Mouse (Mus musculus) CH12.LX (cell line): ENCODE data around the gene Prmt2. TPM values are rescaled to one million over a fixed set of nuclear protein-coding genes. Genes with fewer than 3 reads are reported as not detected.

Experiments used
- DNase-seq: peaks from one replicate; pipeline ENCODE4 v3.0.0-alpha.2; 2013; ENCODE audit errors: extremely low read depth
- H3K27ac ChIP-seq: 2 replicates; pipeline ENCODE4 v1.5.1; 2012; ENCODE audit warnings: low read depth, mild to moderate bottlenecking, control low read depth, moderate library complexity; ENCODE audit not compliant: insufficient read depth
- H3K27me3 ChIP-seq: replicated peaks from 2 replicates; pipeline ENCODE3; 2012; ENCODE audit warnings: inconsistent platforms
- H3K36me3 ChIP-seq, 2 experiments: replicated peaks in 1 of 2; 2 replicates each; pipeline versions ENCODE3 to v1.6.1; 2012; ENCODE audit warnings: inconsistent platforms in 1 of 2, low read length in 1 of 2, mild to moderate bottlenecking in 1 of 2, mixed read lengths in 1 of 2, moderate library complexity in 1 of 2; ENCODE audit not compliant: control insufficient read depth in 1 of 2, insufficient read depth in 1 of 2
- H3K4me1 ChIP-seq, 2 experiments: 2 replicates each; pipeline ENCODE4 v1.6.1; 2012; ENCODE audit warnings: inconsistent platforms in 1 of 2, moderate library complexity in 1 of 2; ENCODE audit not compliant: insufficient read depth in 2 of 2, control insufficient read depth in 1 of 2
- H3K4me2 ChIP-seq: 2 replicates; pipeline ENCODE4 v1.6.1; 2012; ENCODE audit warnings: low read depth, mild to moderate bottlenecking, control low read depth; ENCODE audit not compliant: poor library complexity, insufficient read depth, severe bottlenecking
- H3K4me3 ChIP-seq, 3 experiments: fragments of 150-350 bp in 1 of 3; sonication (generic) in 1 of 3; replicated peaks in 1 of 3; 2 replicates each; pipeline versions ENCODE3 to v1.5.1; 2011 to 2012; ENCODE audit warnings: low read depth in 2 of 3, low read length in 2 of 3, mild to moderate bottlenecking in 2 of 3, moderate library complexity in 2 of 3, control low read depth in 1 of 3, improper control_type of control experiment in 1 of 3, inconsistent platforms in 1 of 3, mixed read lengths in 1 of 3; ENCODE audit not compliant: poor library complexity in 1 of 3
- H3K79me2 ChIP-seq: replicated peaks from 2 replicates; pipeline ENCODE4 v1.6.1; 2012; ENCODE audit warnings: mild to moderate bottlenecking, moderate library complexity; ENCODE audit not compliant: control insufficient read depth, poor library complexity, insufficient read depth, severe bottlenecking; ENCODE audit errors: extremely low read depth
- H3K9ac ChIP-seq: 2 replicates; pipeline ENCODE4 v1.6.1; 2012; ENCODE audit warnings: low read depth, mild to moderate bottlenecking, control low read depth, moderate library complexity; ENCODE audit not compliant: insufficient read depth
- H3K9me3 ChIP-seq: replicated peaks from 2 replicates; pipeline ENCODE3; 2012; ENCODE audit warnings: low read length, inconsistent platforms, mixed read lengths
- BHLHE40 ChIP-seq: IDR thresholded peaks from 2 replicates; pipeline ENCODE4 v1.6.1; 2011; ENCODE audit warnings: mild to moderate bottlenecking, low read depth, low read length, improper control_type of control experiment
- CHD1 ChIP-seq: IDR thresholded peaks from 2 replicates; pipeline ENCODE4 v1.6.1; 2012; ENCODE audit warnings: low read depth, low read length, improper control_type of control experiment, inconsistent platforms
- CHD2 ChIP-seq: IDR thresholded peaks from 2 replicates; pipeline ENCODE4 v1.6.1; 2011; ENCODE audit warnings: low read length, improper control_type of control experiment
- CTCF ChIP-seq, 2 experiments: IDR thresholded peaks in 1 of 2; conservative IDR thresholded peaks in 1 of 2; 2 replicates each; pipeline ENCODE4 v1.5.1; 2011 to 2012; ENCODE audit warnings: low read depth in 2 of 2, low read length in 2 of 2, improper control_type of control experiment in 1 of 2, inconsistent platforms in 1 of 2, mild to moderate bottlenecking in 1 of 2, moderate library complexity in 1 of 2
- EP300 ChIP-seq: IDR thresholded peaks from 2 replicates; pipeline ENCODE4 v1.6.1; 2011; ENCODE audit warnings: low read length, improper control_type of control experiment
- GABPA ChIP-seq: IDR thresholded peaks from 2 replicates; pipeline ENCODE4 v1.6.1; 2012; ENCODE audit warnings: low read depth, low read length, improper control_type of control experiment, inconsistent platforms; ENCODE audit not compliant: insufficient replicate concordance
- HCFC1 ChIP-seq: IDR thresholded peaks from 2 replicates; pipeline ENCODE4 v1.6.1; 2012; ENCODE audit warnings: low read depth, mild to moderate bottlenecking, inconsistent platforms, low read length, improper control_type of control experiment
- IRF4 ChIP-seq: IDR thresholded peaks from 2 replicates; pipeline ENCODE4 v1.6.1; 2014; ENCODE audit warnings: low read depth, mild to moderate bottlenecking, inconsistent platforms, low read length, improper control_type of control experiment
- JUND ChIP-seq: conservative IDR thresholded peaks from 2 replicates; pipeline ENCODE4 v1.6.1; 2011; ENCODE audit warnings: low read depth, low read length, improper control_type of control experiment
- KAT2A ChIP-seq: IDR thresholded peaks from 2 replicates; pipeline ENCODE4 v1.6.1; 2012; ENCODE audit warnings: low read length, improper control_type of control experiment, inconsistent platforms; ENCODE audit not compliant: insufficient replicate concordance
- MAFK ChIP-seq: IDR thresholded peaks from 2 replicates; pipeline ENCODE4 v1.6.1; 2011; ENCODE audit warnings: low read length, improper control_type of control experiment; ENCODE audit not compliant: insufficient replicate concordance
- MAX ChIP-seq: IDR thresholded peaks from 2 replicates; pipeline ENCODE4 v1.6.1; 2011; ENCODE audit warnings: low read length, improper control_type of control experiment
- MAZ ChIP-seq: IDR thresholded peaks from 2 replicates; pipeline ENCODE4 v1.6.1; 2012; ENCODE audit warnings: low read depth, mild to moderate bottlenecking, inconsistent platforms, low read length, improper control_type of control experiment, moderate library complexity
- MYC ChIP-seq: IDR thresholded peaks from 2 replicates; pipeline ENCODE4 v1.6.1; 2011; ENCODE audit warnings: low read depth, mild to moderate bottlenecking, improper control_type of control experiment, low read length
- NELFE ChIP-seq: IDR thresholded peaks from 2 replicates; pipeline ENCODE4 v1.6.1; 2011; ENCODE audit warnings: low read depth, low read length, improper control_type of control experiment
- NRF1 ChIP-seq: IDR thresholded peaks from 2 replicates; pipeline ENCODE4 v1.6.1; 2014; ENCODE audit warnings: low read depth, mild to moderate bottlenecking, inconsistent platforms, low read length, improper control_type of control experiment, moderate library complexity
- RAD21 ChIP-seq: IDR thresholded peaks from 2 replicates; pipeline ENCODE4 v1.6.1; 2011; ENCODE audit warnings: low read depth, mild to moderate bottlenecking, low read length, improper control_type of control experiment, moderate library complexity
- RCOR1 ChIP-seq: conservative IDR thresholded peaks from 2 replicates; pipeline ENCODE4 v1.6.1; 2012; ENCODE audit warnings: low read depth, mild to moderate bottlenecking, inconsistent platforms, low read length, improper control_type of control experiment
- SMC3 ChIP-seq: IDR thresholded peaks from 2 replicates; pipeline ENCODE4 v1.6.1; 2011; ENCODE audit warnings: low read depth, low read length, improper control_type of control experiment
- TBP ChIP-seq: conservative IDR thresholded peaks from 2 replicates; pipeline ENCODE4 v1.6.1; 2011; ENCODE audit warnings: low read depth, low read length, improper control_type of control experiment
- TCF12 ChIP-seq: IDR thresholded peaks from 2 replicates; pipeline ENCODE4 v1.6.1; 2014; ENCODE audit warnings: low read depth, mild to moderate bottlenecking, inconsistent platforms, low read length, improper control_type of control experiment
- USF2 ChIP-seq: conservative IDR thresholded peaks from 2 replicates; pipeline ENCODE4 v1.6.1; 2011; ENCODE audit warnings: low read depth, low read length, improper control_type of control experiment
- ZC3H11A ChIP-seq: IDR thresholded peaks from 2 replicates; pipeline ENCODE4 v1.6.1; 2012; ENCODE audit warnings: low read depth, mild to moderate bottlenecking, inconsistent platforms, low read length, improper control_type of control experiment
- ZKSCAN1 ChIP-seq: IDR thresholded peaks from 2 replicates; pipeline ENCODE4 v1.6.1; 2012; ENCODE audit warnings: low read depth, inconsistent platforms, low read length, improper control_type of control experiment, borderline replicate concordance
- ZNF384 ChIP-seq: IDR thresholded peaks from 2 replicates; pipeline ENCODE4 v1.6.1; 2012; ENCODE audit warnings: low read depth, low read length, improper control_type of control experiment, inconsistent platforms
- dilution Hi-C: fragments of 300-500 bp; cut with MboI; formaldehyde crosslinking; loops from 2 replicates; pipeline ENCODE4 v1.14.3; 2020; ENCODE audit warnings: low sequenced_read_pairs; ENCODE audit not compliant: extremely low pct_unique_long_range_greater_than_20kb, extremely low pct_ligation_motif_present
- in situ Hi-C: fragments of 300-500 bp; cut with MboI; formaldehyde crosslinking; loops from 3 replicates; pipeline ENCODE4 v1.14.3; 2019; ENCODE audit warnings: low sequenced_read_pairs, low pct_ligation_motif_present, low pct_unique_long_range_greater_than_20kb, mixed read lengths
- polyA plus RNA-seq: library from polyadenylated mRNA; unstranded; fragments of >175 nt; gene quantifications from 2 replicates; pipeline ENCODE4 v1.2.1, GENCODE M21; 2012; ENCODE audit warnings: low read depth; ENCODE audit not compliant: insufficient read length
- total RNA-seq, 2 experiments: library from RNA; depleted of rRNA; stranded (reverse); fragments of 300-350 nt in 1 of 2; fragments of >200 nt in 1 of 2; gene quantifications; 2 replicates each; pipeline ENCODE4 v1.2.3; 2012 to 2014

Gene Prmt2
- total and polyA plus RNA-seq, 3 experiments: 6.1 to 14.9 (median 14.4) TPM

- no peak overlapping the region for H3K4me2 ChIP-seq
- peak; percentile 61 for DNase-seq
- H3K9me3 ChIP-seq: no peaks in the 10 kb centered on the region
- peak; percentile 47; the same call in 1 of the 2 replicates for TF ChIP-seq BHLHE40
- TF ChIP-seq SMC3: peak; percentile 64
- TF ChIP-seq CHD2: no peak
- peak; percentile 50; the same call in 1 of the 2 replicates for TF ChIP-seq MAX
- no peak for TF ChIP-seq CHD1
- no peak for TF ChIP-seq MAZ
- no peak for TF ChIP-seq MAFK
- TF ChIP-seq ZC3H11A: no peak
- no peak for TF ChIP-seq ZKSCAN1
- TF ChIP-seq GABPA: no peak
- TF ChIP-seq EP300: no peak
- TF ChIP-seq NELFE: no peak
- 0 out of 2 replicates have a peak, but pooled peaks have one; percentile 55 for TF ChIP-seq MYC
- TF ChIP-seq ZNF384: no peak
- no peak for TF ChIP-seq TCF12
- no peak for TF ChIP-seq TBP
- no peak for TF ChIP-seq USF2
- TF ChIP-seq IRF4: no peak
- peak; percentile 18 for TF ChIP-seq RAD21
- peak; percentile 50 to 71 for TF ChIP-seq CTCF (conservative IDR thresholded peaks at IDR 0.05 in 1 of 2, IDR thresholded peaks at IDR 0.05 in 1 of 2; ENCODE audit: low read depth in 2 of 2, low read length in 2 of 2)
- no peak for TF ChIP-seq NRF1
- peak; percentile 21; the same call in 1 of the 2 replicates for TF ChIP-seq HCFC1
- no peaks in the 10 kb centered on the region for H3K27me3 ChIP-seq
- dilution Hi-C loops (no loop called here), in situ Hi-C loops (no loop called here)
- no peaks in the 10 kb centered on the region for H3K79me2 ChIP-seq
- peaks cover 0 to 22% of the 10 kb centered on the region in 2 experiments for H3K36me3 ChIP-seq
- no peak overlapping the region for H3K9ac ChIP-seq
- peaks cover 0 to 4% of the 10 kb centered on the region in 2 experiments; a peak in 1 of 4 replicates for H3K4me1 ChIP-seq
- no peak overlapping the region for H3K4me3 ChIP-seq
- no peak overlapping the region for H3K27ac ChIP-seq
Observed at GRCm38 (mm10) chr10:76271238-76271637, 33.6 kb upstream of the Prmt2 start.

- dilution Hi-C loops (no loop called here), in situ Hi-C loops (no loop called here)
- H3K4me1 ChIP-seq: peaks cover 0 to 6% of the 10 kb centered on the region in 2 experiments; a peak in 2 of 4 replicates
- H3K9me3 ChIP-seq: no peaks in the 10 kb centered on the region
- no peak for TF ChIP-seq NRF1
- no peak for TF ChIP-seq MAZ
- TF ChIP-seq CTCF (conservative IDR thresholded peaks at IDR 0.05 in 1 of 2, IDR thresholded peaks at IDR 0.05 in 1 of 2; ENCODE audit: low read depth in 2 of 2, low read length in 2 of 2): no peak
- no peak for TF ChIP-seq ZC3H11A
- TF ChIP-seq JUND: no peak
- TF ChIP-seq IRF4: no peak
- no peak for TF ChIP-seq RCOR1
- no peak for TF ChIP-seq KAT2A
- no peaks in the 10 kb centered on the region for H3K79me2 ChIP-seq
- no peak overlapping the region for H3K4me3 ChIP-seq
- DNase-seq: no peak
- H3K4me2 ChIP-seq: no peak overlapping the region
- no peaks in the 10 kb centered on the region for H3K27me3 ChIP-seq
- no peak overlapping the region for H3K9ac ChIP-seq
- no peak overlapping the region for H3K27ac ChIP-seq
- peaks cover 0 to 6% of the 10 kb centered on the region in 2 experiments for H3K36me3 ChIP-seq
Observed at GRCm38 (mm10) chr10:76262431-76262830, 24.8 kb upstream of the Prmt2 start.
